Mouse (Mus musculus) urinary bladder, postnatal 25 days (tissue): ENCODE results near the gene Wdr81.
"Not testable (repeated sequence)": the region's sequence is repeated elsewhere in the genome, so short reads cannot be mapped to it uniquely, and the experiment has no call there.

ENCODE experiments used
- DNase-seq: peaks from one replicate; pipeline ENCODE4 v3.0.0; 2022; ENCODE audit warnings: low spot score

Gene Wdr81

DNA sequence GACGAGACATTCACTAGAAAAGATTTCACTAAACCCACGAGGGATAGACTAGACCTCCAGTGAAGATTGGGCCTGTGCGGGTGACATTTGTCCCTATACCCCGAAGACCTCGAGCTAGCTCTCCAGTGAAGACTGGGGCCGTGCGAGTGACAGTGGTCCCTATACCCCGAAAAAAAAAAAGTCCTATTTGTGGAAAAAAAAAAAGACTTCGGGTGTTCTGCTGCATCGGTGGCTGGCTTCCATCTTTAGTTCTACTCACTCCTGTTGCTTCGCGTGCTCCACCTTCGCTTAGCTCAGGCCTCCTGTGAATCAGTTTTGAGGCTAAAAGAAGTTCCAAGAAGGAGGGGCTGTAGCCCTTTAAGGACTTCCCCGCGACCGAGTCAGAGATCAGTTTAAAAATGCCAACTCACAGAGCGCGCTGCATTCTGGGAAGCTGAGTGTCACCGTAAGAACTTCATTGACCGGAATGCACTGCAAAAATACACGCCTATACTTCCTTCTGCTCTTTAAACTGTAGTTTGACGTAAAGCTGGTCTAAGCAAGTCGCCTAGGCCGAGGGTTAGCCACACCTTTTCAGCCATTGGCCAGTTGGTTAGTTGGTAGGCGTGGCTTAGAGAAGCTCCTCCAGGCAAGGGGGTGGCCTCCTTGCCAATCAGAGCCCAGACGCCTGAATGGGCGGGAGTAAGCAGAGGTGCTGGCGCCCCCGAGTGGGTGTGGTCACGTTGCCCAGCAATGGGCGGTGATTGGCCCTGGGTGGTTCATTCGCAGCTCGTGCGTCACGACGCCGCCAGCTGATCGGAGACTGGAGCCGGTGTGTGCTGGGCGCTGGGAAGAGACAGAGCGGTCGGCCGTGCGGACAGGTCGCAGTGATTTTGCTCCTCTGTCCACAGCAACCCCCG lies 6.6 kb upstream of the Wdr81 start, which contains the start of gene Tlcd2:
Tlcd2 (plus strand) TSS at position 872 of the 899 bp plus-strand sequence.
- peak; percentile 96 for DNase-seq

DNA sequence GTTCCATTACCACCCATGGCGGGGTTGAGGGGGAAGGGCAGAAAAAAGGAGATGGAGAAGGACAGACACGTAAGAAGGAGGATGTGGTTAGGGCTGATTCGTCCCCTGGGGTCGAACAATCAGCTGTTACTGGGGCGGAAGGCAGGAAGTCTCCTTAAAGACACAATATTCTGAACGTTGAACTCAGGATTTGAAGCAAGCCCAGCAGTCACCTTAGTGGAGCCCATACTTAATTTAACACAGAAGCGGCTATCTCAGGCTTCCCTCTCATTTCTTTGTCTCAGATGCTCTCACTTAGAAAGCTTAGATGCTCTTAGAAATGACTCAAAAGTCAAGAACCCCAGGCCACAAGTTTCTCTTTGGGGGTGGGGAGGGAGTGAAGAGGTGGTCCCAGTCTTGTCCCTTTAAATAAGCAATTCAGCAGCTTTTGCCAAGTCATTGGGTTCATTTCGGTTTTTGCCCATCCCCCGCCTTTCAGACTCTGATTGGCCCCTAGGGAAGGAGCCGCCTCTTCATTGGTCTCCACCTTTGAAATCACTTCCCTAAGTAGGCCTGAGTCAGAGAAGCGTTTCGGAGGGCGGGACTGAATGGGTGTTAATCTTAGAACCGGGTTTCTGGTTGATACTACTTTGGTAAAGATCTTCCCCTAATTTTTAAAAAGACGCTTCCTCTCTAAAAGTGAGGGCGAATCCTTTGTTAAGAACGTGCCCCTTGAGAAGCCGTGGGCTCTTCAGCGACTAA lies 5.8 kb upstream of the Wdr81 start:
- DNase-seq: peak; percentile 80

DNA sequence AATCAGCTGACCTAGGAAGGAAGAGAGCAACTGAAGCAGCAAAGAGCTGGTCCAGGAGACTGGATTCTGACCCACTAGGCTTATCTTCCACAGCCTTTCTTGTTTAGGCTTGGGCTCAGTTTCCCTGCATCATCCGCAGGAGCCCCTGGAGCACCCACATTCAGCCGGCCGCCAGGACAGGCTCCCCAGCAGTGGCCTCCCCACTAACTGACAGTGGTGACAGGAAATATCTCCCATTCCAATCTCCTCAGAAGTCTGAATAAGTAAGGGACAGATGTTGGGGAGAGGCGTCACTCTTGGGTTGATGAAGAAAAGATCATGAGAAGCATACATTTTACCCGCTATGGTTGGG lies 5.2 kb upstream of the Wdr81 start:
- no peak for DNase-seq

DNA sequence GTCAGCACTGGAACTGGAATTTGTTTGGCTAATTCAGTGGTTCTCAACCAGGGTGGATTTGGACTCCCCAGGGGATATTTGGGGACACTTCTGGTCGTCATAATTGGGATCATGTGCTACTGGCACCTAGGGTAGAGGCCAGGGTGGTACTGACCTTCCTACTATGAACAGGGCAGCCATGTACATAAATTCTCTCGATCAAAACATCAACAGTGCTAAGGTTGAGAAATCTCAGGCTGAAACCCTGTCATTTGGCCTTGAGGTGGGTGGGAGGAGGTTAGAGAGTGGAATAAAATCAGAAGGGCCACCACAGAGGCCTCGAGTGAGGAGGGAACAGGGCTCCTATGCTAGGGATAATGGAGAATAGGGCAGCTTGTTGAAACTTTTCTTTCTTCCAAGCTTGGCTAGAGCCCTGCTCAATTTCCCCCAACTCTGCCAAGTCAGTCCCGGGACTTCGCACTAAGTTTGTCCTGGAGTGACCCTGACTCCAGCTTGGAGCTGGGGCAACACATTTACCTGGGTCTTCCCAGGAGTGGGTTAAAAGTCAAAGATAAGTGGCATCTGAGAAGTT lies 4.7 kb upstream of the Wdr81 start:
- DNase-seq: no peak

DNA sequence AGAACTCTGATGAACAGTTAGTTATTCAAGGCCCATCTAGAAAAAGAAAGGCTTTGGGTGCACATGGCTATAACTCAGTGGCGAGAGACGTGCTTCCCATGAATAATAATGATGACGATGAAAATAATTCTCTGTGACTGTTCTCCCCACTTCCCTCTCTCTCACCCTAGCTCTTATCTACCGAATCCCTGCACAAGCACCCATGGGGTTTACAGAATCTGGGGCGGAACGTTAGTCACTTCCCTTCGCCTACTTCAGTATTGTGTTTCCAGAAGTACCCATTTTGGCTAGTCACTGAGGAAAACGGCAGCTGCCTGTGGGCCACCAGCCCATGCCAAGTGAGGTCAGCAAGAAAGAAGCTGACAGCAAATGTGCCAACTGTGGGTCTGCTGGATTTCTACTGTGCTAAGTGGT lies 4.1 kb upstream of the Wdr81 start:
- DNase-seq: no peak

DNA sequence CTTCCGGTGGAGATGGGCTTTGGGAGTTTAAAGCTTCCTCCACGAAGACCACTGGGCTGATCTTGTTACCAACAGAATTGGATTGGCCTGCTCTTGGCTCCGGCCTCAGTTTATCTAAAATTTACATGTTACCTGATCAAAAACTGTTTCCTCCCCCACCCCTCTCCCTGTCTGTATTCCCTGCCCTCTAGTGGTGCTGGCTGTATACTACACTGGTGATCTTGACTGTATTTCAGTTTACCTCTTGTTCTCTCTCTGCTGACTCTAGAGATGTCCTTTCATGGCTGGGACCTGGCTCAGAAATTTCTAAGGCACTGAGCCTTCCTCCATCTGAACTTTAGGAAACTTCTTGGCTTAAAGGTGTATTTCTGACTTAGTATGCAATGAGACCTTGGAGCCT lies 3.7 kb upstream of the Wdr81 start:
- no peak for DNase-seq

DNA sequence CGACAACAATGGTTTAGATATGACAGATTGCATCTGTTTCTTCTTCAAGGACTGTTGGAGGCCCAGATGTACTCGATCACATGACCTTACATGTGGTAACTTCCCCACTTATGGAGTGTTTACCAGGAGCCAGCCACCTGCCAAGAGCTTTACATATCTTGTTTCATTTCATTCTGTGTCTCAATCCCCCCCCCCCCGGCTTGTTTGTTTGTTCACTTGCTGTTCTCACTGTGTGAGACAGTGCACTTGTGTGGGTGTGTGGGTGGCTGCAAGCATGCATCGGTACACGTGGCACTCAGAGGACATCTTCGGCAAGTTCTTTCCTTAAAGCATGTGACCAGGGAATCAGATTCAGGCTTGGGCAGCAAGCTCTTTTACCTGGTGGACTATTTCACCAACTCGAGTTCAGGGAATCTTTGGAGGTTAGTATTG lies 1.9 kb upstream of the Wdr81 start:
- no peak for DNase-seq

DNA sequence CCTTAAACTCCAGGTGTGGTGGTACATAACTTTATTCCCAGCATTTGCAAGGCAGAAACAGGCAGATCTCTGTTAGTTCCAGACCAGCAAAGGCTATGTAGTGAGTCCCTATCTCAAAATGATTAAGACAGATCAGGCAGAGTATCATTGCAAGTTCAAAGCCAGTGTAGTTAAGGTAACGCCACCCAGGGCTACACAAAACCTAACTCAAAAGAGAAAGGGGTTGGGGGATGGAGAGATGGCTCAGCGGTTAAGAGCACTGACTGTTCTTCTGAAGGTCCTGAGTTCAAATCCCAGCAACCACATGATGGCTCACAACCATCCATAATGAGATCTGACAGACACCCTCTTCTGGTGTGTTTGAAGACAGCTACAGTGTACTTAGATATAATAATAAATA lies 1.5 kb upstream of the Wdr81 start:
- not testable (repeated sequence) for DNase-seq

DNA sequence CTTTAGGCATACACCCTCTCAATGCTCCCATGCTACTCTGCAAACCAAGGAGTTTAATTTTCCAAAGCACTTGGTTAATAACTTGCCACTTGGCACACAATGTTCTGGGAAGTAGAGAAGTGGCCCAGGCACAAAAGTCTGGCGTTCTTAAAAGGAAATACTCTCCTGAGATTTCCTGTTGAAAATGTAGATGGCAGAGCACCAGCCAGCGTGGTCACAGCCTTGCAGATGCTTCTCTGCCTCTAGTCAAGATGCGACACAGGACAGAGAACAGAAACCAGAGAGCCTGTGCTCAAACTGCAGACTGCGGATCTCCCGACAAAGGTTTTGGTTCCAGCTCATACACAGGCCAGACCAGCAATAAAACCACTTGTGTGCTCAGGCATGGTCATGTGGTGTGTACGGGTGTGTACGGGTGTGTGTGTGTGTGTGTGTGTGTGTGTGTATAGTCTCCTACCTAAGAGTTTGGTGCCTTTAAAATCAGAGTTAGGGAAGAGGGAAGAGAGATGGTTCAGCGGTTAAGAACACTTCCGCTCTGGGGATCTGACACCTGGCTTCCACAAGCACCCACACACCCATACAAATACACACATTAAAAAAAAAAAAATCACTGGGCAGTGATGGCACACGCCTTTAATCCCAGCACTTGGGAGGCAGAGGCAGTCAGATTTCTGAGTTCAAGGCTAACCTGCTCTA lies 672 bp upstream of the Wdr81 start:
- no peak for DNase-seq

DNA sequence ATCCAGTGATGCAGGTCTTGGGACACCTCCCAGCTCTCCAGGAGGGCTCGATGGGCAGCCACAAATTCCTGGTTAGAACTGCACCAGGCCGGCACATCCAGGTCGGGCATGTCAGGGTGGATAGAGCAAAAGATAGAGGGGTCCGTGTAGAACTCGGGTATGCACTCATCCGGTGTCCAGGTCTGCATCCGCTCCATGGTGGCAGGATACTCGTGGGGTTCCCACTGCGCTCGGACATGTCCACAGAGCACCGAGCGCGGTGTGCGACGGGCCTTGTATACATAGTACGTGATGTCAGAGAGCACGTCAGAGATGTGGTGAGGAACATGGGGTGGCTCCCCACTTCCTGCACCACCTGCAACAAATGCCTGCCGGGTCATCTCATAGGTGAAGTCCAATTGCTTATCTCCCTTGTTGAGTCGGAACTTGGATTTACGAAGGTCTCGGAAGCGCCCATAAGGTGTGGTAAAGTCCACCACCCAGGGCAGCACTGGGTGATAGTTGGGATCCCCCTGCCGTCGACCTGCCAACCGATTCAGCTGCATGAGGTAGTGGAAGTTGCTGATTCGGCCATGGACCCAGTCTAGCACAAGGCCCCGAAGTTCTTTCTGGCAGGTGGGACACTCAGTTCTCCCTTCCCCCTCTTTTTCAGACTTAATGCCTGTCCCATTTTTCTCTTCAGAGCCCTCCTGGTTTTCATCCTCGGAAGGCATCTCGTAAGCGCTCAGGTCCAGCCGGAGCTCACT lies 1.5 kb downstream of the Wdr81 start:
- DNase-seq: no peak

DNA sequence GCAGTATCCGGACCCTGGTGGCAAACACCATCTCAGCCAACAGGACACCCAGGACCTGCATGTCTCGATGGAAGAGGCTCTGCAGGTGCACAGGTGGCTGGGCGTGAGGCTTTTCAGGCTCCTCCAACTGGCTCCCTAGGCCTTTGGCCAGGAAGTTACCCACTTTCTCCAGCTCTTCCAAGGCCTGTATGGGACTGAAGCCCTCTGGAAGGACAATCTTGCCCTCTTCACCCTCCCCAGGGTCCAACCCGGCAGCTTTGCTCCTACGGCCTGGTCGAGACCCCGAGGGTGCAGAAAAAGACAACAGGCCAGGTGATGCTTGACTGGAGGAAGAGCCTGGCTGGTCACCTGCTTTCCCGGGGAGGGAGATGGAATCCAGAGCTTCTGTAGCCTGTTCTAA lies 2.4 kb downstream of the Wdr81 start:
- no peak for DNase-seq

DNA sequence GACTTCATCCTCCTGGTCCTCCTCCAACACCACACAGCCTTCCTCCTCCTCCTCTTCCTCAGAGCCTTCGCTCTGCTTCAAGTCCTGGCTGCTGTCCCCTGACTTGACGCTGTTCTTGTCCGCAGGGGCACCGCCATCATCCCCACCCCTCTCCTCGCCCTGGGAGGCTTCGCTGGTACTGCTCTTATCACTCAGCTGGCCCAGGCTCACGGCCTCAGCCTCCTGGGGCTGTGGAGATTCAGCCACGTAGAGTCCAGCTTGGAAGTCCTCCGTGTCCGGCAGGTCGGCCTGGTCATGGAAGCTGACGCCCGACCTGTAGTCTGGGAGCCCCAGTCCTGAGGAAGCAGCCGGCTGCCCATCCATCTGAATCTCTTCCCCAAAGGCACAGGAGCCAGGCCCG lies 3.6 kb downstream of the Wdr81 start:
- no peak for DNase-seq

DNA sequence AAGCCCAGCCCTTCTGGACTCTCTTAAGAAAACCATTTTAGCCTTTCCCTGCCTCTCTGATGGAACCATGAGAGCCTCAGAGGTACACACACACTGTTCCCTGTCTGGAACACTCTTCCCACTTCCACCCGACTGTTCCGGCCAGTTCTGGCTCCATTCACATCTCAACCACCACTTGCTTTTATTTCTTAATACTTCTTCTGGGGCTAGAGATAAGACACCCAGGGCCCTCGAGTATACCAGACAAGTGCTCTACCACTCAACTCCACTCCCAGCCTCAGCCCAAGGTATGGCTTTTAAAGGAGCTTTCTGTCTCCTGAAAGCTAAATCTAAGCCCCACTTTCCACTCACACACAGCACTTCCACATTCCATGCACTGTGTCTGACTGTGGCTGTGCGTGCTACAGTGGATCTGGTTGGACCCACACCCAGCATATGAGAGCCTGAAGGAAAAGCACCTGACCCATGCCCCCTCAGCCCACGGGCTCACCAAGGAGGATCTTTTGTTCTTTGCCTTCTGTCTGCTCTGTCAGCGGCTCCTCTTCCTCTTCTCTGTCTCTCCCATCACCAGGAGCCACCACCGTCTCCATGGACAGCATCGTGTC lies 4.1 kb downstream of the Wdr81 start:
- no peak for DNase-seq

DNA sequence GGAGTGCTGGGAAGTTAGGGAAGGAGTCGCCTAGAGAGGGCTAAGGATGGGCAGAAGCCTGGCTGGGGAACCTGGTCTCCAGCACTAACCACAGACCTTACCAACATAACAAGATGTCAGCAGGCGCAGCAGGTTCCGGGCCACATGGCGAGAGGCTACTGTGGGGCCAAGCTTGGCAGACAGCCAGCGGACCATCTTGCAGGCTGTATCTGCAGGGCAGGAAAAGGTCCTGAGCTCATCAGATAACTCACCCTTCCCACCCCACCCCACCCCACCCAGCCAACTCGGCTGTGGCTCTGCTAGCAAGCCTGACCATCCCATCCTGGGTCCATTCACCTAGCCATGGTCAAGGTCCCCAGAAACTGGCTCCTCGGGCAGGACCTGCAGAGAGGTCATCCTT lies 4.8 kb downstream of the Wdr81 start:
- DNase-seq: no peak

DNA sequence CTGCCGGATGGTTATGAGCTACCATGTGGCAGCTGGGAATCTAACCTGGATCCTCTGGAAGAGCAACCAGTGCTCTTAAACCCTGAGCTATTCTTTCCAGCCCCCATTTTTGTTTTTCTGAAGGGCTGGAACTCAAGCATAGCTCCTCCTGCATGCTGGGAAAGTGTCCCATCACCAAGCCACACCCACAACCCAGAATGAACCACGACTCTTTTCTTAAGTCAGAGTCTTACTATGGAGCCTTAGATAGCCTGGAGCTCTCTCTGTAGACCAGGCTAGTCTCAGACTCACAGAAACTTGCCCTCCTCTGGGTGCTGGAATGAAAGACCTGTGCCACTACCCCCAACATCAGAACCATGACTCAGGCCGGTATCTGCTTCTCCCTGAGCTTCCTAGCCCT lies 5.9 kb downstream of the Wdr81 start:
- no peak for DNase-seq

DNA sequence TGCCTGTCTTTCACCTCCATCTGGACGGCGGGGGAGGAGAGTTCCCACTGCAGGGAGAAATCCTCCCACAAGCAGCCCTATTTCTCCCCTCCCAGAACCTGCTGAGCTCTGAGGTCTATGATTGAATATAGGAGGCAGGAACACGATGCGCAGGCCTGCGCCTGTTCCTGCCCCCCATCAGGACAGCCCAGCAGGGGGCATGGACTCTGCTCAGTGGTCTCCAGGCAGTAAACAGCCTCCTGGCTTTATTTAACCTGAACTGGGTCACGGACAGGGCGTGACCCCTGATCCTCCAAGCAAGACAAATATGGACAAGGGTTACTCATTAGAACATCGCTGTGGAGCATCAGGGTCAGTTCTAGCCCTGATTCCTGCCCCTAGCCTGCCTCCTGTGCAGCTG lies 10.8 kb downstream of the Wdr81 start:
- DNase-seq: no peak

DNA sequence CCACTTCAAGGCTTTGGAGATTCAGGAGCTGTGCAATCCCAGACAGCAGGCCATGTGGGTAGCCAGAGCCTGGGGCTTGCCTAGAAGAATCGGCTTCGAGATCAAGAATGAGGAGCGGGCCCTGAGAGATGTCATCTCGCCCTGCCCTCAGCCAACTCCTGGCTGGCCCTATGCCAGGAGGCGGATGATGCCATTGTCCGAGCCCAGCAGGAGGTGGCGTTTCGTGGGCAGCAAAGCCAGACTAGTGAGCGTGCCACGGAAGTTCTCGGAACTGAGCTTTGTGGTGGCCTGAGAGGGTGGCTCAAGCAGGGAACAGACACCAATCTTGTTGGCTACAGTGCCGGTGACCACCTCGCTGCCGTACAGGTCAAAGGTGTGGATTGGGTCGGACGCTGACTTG lies 12.9 kb downstream of the Wdr81 start:
- DNase-seq: no peak

DNA sequence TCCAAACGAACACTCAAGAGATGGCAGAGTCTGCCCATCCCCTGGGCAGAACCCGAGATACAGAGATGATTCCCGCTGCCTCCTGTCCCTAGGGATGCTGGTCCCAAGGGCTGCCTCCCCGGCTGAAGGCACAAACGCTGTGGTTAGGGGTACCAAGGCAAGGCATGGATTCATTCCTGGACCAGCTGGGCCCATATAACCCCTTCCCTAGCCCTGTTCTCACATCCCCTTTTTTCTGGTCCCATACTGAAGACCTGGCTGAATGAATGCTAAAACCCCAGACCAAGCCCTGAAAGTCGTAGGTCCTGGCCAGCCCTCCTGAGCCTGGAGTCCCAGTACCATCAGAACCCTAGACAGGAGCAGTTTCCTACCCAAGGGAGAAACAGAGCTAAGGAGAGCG lies 13.5 kb downstream of the Wdr81 start:
- no peak for DNase-seq

DNA sequence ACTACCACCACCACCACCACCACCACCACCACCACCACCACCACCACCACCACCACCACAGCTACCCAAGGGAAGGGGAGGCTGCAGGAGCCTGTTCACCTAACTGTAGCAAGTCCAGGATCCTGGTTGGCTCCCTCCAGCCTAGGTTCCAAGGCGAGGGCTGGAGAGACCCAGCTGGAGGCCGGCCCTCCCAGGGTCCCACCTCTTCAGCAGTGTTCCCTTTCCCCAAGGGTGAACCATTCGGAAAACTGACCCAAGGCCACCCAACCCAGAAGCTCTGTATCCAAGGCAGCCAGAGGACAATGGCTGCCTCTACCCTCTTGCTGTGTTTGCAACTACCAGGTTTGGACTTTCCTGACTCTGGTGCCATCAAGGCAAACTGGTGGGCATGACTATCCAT lies 14.6 kb downstream of the Wdr81 start:
- no peak for DNase-seq

DNA sequence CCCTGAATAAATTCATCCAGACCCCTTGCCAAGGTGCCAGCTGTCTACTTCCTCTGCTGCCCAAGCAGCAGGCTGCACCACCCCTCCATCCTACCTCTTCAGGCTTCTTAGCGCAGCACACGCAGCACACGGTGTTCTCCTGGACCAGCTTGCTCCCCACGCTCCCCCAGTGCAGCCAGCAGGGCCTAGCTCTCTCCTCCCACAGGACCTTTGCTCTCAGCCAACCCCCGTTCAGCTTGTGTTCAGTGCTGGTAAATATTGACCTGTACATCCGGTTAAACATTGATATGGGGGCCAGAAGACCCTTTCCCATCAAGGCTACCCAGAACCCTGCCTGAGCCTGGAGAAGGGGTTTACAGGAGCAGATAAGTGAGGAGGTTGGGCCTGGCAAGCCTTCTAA lies 15.2 kb downstream of the Wdr81 start, which contains the start of gene Serpinf2:
Serpinf2 (minus strand) TSS at position 229 of the 400 bp plus-strand sequence.
- no peak for DNase-seq

DNA sequence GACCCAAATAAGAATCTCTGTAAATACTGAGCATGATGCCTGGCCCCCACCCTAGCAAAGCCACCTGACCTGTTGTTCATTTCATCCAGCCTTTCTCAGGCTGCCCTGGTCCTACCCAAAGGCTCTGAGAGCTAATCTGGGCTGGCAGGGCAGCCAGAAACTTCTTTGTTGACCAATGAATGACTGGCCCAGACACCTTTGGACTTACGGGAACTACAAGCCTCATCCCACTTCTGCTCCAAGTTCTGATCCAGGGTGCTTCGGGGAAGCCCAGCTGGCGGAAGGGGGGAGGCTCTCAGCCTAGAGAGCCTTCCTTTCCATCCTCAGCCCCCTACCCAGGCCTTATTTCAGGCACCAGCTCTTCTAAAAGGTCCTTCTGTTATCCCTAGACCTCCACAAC lies 15.7 kb downstream of the Wdr81 start:
- DNase-seq: no peak
